Mouse (Mus musculus) adrenal gland (tissue): ENCODE measurements around the gene Nosip.

Source experiments
- intact Hi-C: fragments of 180-260 bp; cut with DNase I; formaldehyde crosslinking; loops from one replicate; pipeline ENCODE4 v1.15.1; 2025
- long read RNA-seq, 2 experiments: library from polyadenylated mRNA; unstranded; transcript quantifications; one replicate each; pipeline ENCODE4 v2.0.0; 2020; ENCODE audit warnings: borderline replicate concordance in 1 of 2; ENCODE audit not compliant: insufficient replicate concordance in 1 of 2

Nosip gene
- long read RNA-seq, experiment 1, transcript Nosip-201 (9 exons, 1,814 nt), result major isoform, 36 of 50 reads
- long read RNA-seq, experiment 1, transcript Nosip-202 (9 exons, 972 nt), result minor isoform, 5 of 50 reads
- long read RNA-seq, experiment 1, partial matches to known transcripts, result 1 of 50 reads
- long read RNA-seq, experiment 1, other reads (novel, unspliced or antisense), result 8 of 50 reads
- long read RNA-seq, experiment 2, transcript Nosip-201 (9 exons, 1,814 nt), result major isoform, 34 of 48 reads
- long read RNA-seq, experiment 2, partial matches to known transcripts, result 4 of 48 reads
- long read RNA-seq, experiment 2, other reads (novel, unspliced or antisense), result 8 of 48 reads

- intact Hi-C loops, result no loop called here
Observed at GRCm38 (mm10) chr7:45062239-45062835, at the start of gene Nosip, which contains the start of gene Prrg2. Gene Nosip, plus strand, starts transcription at chr7:45062429. Gene Prrg2, minus strand, starts transcription at chr7:45062677.

- intact Hi-C loops, result no loop called here
Observed at GRCm38 (mm10) chr7:45012824-45013223, 49.4 kb upstream of the Nosip start.

DNA sequence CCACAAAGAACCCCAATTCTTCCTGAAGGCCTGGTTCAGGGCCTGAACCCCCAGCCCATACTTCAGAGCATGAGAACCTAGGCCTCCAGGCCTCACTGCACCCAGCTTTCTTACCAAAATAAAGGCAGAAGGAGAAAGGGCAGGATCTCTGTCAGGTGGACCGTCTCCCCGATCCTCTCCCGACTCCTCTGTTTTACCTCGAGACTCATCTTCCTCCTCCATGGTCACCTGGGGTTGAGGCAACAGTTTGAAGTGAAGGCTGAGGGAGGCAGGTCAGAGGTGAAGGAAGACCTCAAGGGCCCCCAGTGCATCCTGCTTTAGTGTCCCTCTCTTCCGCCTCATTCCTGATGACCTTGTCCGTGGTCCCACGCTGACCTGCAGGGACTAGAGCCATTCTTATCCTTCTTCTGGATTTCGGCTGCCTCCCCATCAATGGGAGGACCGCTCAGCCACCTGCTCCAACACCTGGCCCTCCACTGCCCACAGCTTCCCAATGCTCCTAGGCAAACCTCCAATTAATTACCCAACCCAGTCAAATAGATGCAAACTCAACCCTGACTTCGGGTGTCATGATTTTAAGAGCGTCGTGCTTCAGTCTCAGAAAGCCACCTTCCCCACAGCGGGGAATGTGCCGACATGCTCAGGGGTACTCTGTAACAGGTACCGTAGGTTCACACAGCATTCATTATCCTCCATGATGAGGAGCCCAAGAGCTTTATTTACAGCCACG lies 48.7 kb upstream of the Nosip start:
- intact Hi-C loops, result no loop called here

GRCm38 (mm10) chr7:45014096-45014451 lies 48.2 kb upstream of the Nosip start:
- intact Hi-C loops, result no loop called here

DNA sequence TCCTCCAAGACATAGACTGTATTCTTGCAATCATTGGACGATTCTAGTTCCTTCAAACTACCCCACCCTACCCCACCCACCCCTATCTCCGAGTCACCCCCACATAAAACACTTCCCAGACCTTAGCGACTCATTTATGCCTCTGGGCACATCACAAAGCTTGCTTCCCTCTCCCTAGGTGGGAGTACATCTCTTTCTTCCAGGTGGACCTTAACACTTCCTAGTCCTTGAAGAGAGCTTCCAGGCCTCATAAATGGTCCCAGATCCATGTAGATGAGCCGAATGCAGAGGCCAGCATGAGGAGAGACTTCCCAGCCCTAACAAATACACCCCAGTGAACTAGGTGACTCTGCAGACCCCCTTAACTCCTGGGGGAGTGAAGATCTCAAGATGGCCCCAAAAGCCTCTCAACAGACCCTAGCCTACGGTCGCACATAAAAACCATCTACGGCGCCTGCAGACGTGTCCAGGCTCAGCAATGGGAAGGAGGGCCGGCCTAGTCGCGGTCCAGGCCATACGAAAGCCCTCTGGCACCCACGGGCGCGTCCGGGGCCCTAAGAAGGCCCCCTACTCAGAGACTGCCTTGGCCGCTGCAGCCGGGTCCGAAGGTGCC lies 46.8 kb upstream of the Nosip start:
- intact Hi-C loops, result loop anchor here (5.0 kb wide), 1 partner anchor 37 kb away; the partner anchor contains the start of gene Prr12

GRCm38 (mm10) chr7:45015957-45016612 lies 46.1 kb upstream of the Nosip start, which contains the start of gene Scaf1:
Gene Scaf1, minus strand, starts transcription at chr7:45016363.
- intact Hi-C loops, result loop anchor here (5.0 kb wide), 1 partner anchor 36 kb away; the partner anchor contains the start of gene Prr12

- intact Hi-C loops, result loop anchor here (5.0 kb wide), 1 partner anchor 36 kb away; the partner anchor contains the start of gene Prr12
Observed at GRCm38 (mm10) chr7:45016761-45017160, 45.5 kb upstream of the Nosip start.

- intact Hi-C loops, result loop anchor here (5.0 kb wide), 1 partner anchor 35 kb away; the partner anchor contains the start of gene Prr12
Observed at GRCm38 (mm10) chr7:45017242-45018061, 44.8 kb upstream of the Nosip start, which contains the start of gene Rras. Gene Rras, plus strand, starts transcription at chr7:45017961.

DNA sequence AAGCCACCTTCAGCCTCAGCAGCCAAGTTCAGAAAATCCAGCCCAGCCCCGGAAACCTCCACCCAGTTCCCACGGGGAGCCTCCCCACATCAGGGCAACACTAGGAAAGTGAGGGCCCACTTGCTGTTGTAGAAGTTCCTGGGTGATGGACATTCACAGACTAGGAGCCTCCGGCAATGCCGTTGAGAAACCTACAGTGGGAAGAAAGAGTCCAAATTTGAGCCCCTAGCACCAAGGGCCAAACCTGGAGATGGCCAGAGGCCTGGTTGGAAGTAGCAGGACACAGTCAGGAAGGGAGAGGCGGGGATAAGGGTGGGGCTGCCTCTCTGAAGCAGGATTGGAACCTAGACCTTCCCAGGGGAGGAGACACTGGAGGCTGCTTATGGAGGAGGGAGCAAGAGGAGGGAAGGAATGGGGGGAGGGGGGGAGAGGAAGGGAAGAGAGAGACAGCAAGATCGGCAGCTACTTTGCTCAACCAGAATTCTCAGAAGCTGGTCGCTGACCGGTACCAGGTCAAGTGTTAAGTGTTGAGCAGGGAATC lies 43.1 kb upstream of the Nosip start:
- intact Hi-C loops, result loop anchor here (5.0 kb wide), 1 partner anchor 33 kb away; the partner anchor contains the start of gene Prr12

DNA sequence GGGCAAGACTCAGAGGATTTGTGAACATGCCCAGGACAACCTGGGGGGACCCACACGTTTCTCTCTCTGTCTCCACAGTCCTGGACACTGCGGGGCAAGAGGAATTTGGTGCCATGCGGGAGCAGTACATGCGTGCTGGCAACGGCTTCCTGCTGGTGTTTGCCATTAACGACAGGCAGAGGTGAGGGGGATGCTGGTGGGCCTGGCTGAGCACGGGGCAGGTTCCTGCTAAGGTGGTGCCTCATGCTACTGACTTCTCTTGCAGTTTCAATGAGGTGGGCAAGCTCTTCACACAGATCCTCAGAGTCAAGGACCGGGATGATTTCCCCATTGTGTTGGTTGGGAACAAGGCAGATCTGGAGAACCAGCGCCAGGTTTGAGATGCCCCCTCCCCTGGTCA lies 42.0 kb upstream of the Nosip start:
- intact Hi-C loops, result loop anchor here (5.0 kb wide), 1 partner anchor 52 kb away; no protein-coding TSS in a partner anchor

GRCm38 (mm10) chr7:45023711-45024110 lies 38.5 kb upstream of the Nosip start:
- intact Hi-C loops, result loop anchor here (5.0 kb wide), 1 partner anchor 49 kb away; no protein-coding TSS in a partner anchor

DNA sequence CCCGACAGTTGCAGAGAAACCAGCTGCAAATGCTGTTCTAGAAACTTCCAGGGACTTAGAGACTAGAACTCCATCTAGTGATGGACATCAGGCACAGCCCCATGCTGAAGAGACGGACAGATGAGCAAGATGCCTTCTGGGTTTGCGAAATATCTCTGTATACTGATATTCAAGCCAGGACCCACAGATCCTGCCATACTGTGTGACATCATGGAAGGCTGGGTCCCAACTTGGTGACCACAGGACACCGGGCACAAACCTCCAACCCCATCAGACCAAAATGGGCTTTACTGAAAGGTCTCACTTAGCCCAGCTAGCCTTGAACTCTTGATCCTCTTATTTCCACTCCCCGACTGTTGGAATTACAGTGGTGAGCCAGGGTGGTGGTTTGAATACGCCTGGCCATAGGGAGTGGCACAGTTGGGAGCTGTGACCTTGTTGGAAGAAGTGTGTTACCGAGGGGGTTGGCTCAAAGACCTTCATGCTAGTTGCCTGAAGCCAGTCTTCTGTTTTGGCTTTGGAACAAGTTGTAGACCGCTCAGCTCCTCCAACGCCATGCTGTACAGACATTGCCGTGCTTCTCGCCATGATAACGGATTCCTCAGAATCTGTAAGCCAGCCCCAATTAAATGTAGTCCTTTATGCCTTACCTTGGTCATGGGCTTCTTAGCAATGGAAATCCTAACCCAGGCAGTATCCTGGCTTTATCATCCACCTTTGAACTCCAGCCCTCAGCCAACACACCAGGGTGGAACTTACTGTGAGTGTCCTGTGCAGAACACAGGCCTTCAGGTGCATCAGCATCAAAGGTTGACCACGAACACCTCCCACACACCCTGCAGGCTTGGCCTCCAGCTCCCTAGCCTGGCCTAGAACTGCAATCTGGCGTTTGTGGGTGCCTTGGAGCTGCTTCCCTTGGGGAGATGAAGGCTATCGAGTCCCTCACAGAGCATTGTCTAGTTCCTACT lies 37.7 kb upstream of the Nosip start:
- intact Hi-C loops, result loop anchor here (5.0 kb wide), 1 partner anchor 48 kb away; no protein-coding TSS in a partner anchor

DNA sequence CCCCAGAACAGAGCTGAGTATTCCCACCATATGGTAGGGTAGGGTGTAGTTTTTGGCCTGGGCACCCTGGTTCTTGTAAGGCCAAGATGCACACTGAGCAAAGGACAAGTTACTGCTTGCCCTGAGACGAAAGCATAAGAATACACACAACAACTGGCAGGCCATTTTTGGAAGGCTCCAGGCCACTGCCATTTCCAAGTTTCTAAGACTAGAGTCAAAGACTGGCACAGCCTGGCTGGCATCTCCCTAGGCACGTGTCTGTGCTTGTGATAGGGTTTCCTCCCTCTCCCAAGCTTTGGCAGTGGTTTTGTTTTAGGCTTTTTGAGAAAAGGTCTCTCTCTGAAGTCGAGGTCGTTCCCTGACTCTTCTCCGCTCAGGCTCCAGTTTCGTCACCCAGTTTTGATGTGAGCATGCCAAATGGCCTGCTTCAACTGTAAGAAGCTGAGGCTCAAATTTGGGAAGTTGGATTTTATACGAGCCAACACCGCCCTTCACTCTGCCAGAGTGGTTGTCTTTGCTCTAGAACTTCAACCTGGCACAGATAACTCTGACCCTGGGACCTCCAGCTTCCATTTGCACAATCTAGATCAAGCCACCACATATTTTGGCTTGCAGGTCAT lies 36.5 kb upstream of the Nosip start:
- intact Hi-C loops, result no loop called here

DNA sequence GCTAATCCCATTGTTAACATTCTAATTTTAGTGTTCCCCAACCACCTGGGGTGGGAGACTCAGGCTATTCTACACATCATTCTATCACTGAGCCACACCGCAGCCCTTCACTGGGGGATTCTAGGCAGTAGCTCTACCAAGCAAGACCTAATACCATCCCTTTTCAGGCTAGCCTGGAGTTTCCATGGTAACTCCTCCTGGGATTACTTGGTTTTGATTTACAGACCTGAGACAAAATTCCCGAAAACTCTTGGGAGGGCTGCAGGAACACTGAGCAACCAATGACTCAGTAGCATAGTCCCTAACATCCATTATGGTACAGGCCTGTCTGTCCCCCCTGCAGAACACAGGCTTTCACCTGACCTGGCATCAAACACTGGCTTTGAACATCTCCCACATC lies 36.0 kb upstream of the Nosip start:
- intact Hi-C loops, result no loop called here

- intact Hi-C loops, result no loop called here
Observed at GRCm38 (mm10) chr7:45027761-45028160, 34.5 kb upstream of the Nosip start.

- intact Hi-C loops, result no loop called here
Observed at GRCm38 (mm10) chr7:45028351-45028750, 33.9 kb upstream of the Nosip start.

DNA sequence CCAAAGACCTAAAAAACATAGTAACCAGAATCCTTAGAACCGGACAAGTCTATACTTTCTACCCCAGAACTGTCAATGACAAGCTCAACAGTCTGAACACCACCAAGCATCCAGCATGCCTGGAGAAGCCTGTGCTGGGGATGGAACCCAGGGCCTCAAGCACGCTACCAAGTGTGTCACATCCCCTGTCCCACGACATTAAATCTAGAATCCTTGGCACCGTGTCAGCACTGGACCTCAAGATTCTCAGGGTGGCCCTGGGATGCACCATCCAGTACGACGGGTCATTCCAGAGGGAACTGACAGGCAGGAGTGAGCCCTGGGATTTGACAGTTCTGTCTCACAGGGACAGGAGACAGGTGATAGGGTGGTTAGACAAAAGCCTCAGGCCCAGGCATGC lies 32.2 kb upstream of the Nosip start:
- intact Hi-C loops, result no loop called here

DNA sequence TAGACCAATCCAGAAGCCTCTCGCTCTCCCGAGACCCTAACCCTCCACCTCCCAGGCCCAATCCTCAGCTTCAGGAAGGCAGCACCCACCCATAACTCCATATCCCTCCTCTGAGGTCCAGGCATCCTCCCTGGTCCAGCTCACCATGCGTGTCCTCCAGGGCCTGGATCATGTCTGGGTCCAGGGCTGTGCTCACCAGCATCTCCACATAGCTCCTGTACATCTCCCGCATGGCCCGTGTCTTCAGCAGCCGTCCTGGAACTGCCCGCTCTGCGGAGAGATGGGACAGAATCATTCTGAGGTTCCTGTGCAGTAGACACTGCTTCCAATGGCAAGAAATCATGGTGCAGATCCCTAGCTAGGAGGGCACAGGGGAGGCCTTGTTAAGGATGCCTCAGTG lies 31.4 kb upstream of the Nosip start:
- intact Hi-C loops, result no loop called here
